In genomic region chr12:32202583-32202982, GRCm38 (mm10) we compare ENCODE assay signal across 28 mouse cellular contexts.
"Had no signal": no experiment of that assay in that cellular context is flagged by ENCODE, and none has a peak within 500 bp of the region (broad histone marks: within the 10 kb centered on the region; RNA-seq: fewer than 3 reads in every experiment).

No protein-coding gene starts in this region.

- H3K27me3 ChIP-seq: heart, embryonic 13.5 days; heart, embryonic 15.5 days; hindbrain, embryonic 13.5 days; hindbrain, embryonic 15.5 days; kidney, embryonic 15.5 days; limb, embryonic 13.5 days; limb, embryonic 15.5 days; liver, embryonic 12.5 days had no signal

- ATAC-seq: hindbrain, postnatal 0 days; inflammation-experienced regulatory T-cells, adult 6 months; intestine, embryonic 16.5 days; liver, embryonic 12.5 days had no signal

- H3K4me3 ChIP-seq: gastrocnemius, adult 2 months; heart, embryonic 13.5 days; heart, embryonic 15.5 days; hindbrain, embryonic 13.5 days; hindbrain, embryonic 15.5 days; kidney, embryonic 15.5 days; limb, embryonic 13.5 days; limb, embryonic 15.5 days; liver, embryonic 12.5 days had no signal

- H3K4me2 ChIP-seq: heart, embryonic 11.5 days; heart, embryonic 13.5 days; heart, embryonic 15.5 days; hindbrain, embryonic 13.5 days; hindbrain, embryonic 15.5 days; kidney, embryonic 15.5 days; limb, embryonic 13.5 days; limb, embryonic 15.5 days; liver, embryonic 12.5 days had no signal

- DNase-seq: gastrocnemius, adult 2 months; gastrocnemius, postnatal 10 days; gastrocnemius, postnatal 25 days; heart, adult 18-20 months; heart, postnatal 14 days; heart, postnatal 36 days; kidney, adult 11 months; kidney, adult 2 months; kidney, adult 9 months; kidney, postnatal 14 days; kidney, postnatal 36 days; layer of hippocampus, adult 9-11 months; layer of hippocampus, postnatal 36 days; left cerebral cortex, postnatal 4 days had no signal

- H3K9me3 ChIP-seq: heart, embryonic 13.5 days; heart, embryonic 15.5 days; hindbrain, embryonic 13.5 days; hindbrain, embryonic 15.5 days; kidney, embryonic 15.5 days; limb, embryonic 13.5 days; limb, embryonic 15.5 days; liver, embryonic 12.5 days had no signal

- H3K27ac ChIP-seq: gastrocnemius, adult 2 months; heart, embryonic 13.5 days; heart, embryonic 15.5 days; hindbrain, embryonic 13.5 days; hindbrain, embryonic 15.5 days; hindbrain, postnatal 0 days; kidney, embryonic 15.5 days; kidney, postnatal 0 days; limb, embryonic 13.5 days; limb, embryonic 15.5 days; liver, embryonic 12.5 days; liver, embryonic 14.5 days had no signal

- H3K4me1 ChIP-seq: heart, embryonic 15.5 days; limb, embryonic 13.5 days; limb, embryonic 15.5 days had no signal

- H3K9ac ChIP-seq: heart, embryonic 13.5 days; heart, embryonic 15.5 days; hindbrain, embryonic 13.5 days; hindbrain, embryonic 15.5 days; kidney, embryonic 15.5 days; limb, embryonic 13.5 days; limb, embryonic 15.5 days; liver, embryonic 12.5 days; liver, embryonic 14.5 days had no signal

- H3K36me3 ChIP-seq: heart, embryonic 13.5 days; heart, embryonic 15.5 days; hindbrain, embryonic 13.5 days; hindbrain, embryonic 15.5 days; kidney, embryonic 15.5 days; limb, embryonic 13.5 days; limb, embryonic 15.5 days had no signal
